Mouse (Mus musculus): ENCODE data around the gene Rnf187. TPM values are rescaled to one million over a fixed set of nuclear protein-coding genes. Genes with fewer than 3 reads are reported as not detected.

Rnf187 gene
- polyA plus RNA-seq, 1 experiment from 2014 or later: 211 TPM

GRCm38 (mm10) chr11:58913776-58914175 lies 24.9 kb downstream of the Rnf187 start:
- ATAC-seq (ENCODE audit: insufficient number of reproducible peaks, insufficient read depth, low FRiP score, low read depth): no peak
- H3K9ac ChIP-seq (replicated peaks; ENCODE audit: low read depth, low read length): no peak overlapping the region
- 92% methylated on average over 1 of the region's 1 CpGs for WGBS
- H3K27me3 ChIP-seq (ENCODE audit: control insufficient read depth, insufficient read depth, low read length): no peaks in the 10 kb centered on the region
- H3K4me2 ChIP-seq (replicated peaks; ENCODE audit: low read depth, low read length): no peak overlapping the region
- H3K4me1 ChIP-seq (ENCODE audit: control insufficient read depth, insufficient read depth, low read length): no peaks in the 10 kb centered on the region
- H3K27ac ChIP-seq (ENCODE audit: low read length): no peak overlapping the region
- H3K9me3 ChIP-seq (ENCODE audit: control insufficient read depth, low read depth, low read length): no peaks in the 10 kb centered on the region
- H3K4me3 ChIP-seq (ENCODE audit: low read depth, low read length): no peak overlapping the region
- H3K36me3 ChIP-seq (ENCODE audit: control insufficient read depth, insufficient read depth, low read length): no peaks in the 10 kb centered on the region

- Histone ChIP-seq H3K9ac (replicated peaks; ENCODE audit: low read depth, low read length) (no peak overlapping the region), H3K9me3 (ENCODE audit: control insufficient read depth, low read depth, low read length) (no peaks in the 10 kb centered on the region), H3K4me2 (replicated peaks; ENCODE audit: low read depth, low read length) (peak overlapping the region; percentile 49; the same call in 1 of the 2 replicates), H3K4me1 (ENCODE audit: control insufficient read depth, insufficient read depth, low read length) (peaks cover 7% of the 10 kb centered on the region; the same call in 1 of the 2 replicates), H3K27ac (ENCODE audit: low read length) (no peak overlapping the region), H3K27me3 (ENCODE audit: control insufficient read depth, insufficient read depth, low read length) (no peaks in the 10 kb centered on the region), H3K36me3 (ENCODE audit: control insufficient read depth, insufficient read depth, low read length) (peaks cover 14% of the 10 kb centered on the region), H3K4me3 (ENCODE audit: low read depth, low read length) (no peak overlapping the region)
- WGBS: 47% methylated on average over 6 of the region's 6 CpGs
- ATAC-seq (ENCODE audit: insufficient number of reproducible peaks, insufficient read depth, low FRiP score, low read depth): no peak
Observed at GRCm38 (mm10) chr11:58904838-58905237, 33.9 kb downstream of the Rnf187 start.

- no peak overlapping the region for H3K27ac ChIP-seq (ENCODE audit: low read length)
- peaks cover 15% of the 10 kb centered on the region for H3K36me3 ChIP-seq (ENCODE audit: control insufficient read depth, insufficient read depth, low read length)
- 2% methylated on average over 8 of the region's 8 CpGs for WGBS
- peaks cover 7% of the 10 kb centered on the region; the same call in 1 of the 2 replicates for H3K4me1 ChIP-seq (ENCODE audit: control insufficient read depth, insufficient read depth, low read length)
- H3K9ac ChIP-seq (replicated peaks; ENCODE audit: low read depth, low read length): peak overlapping the region; percentile 30; the same call in 1 of the 2 replicates
- H3K9me3 ChIP-seq (ENCODE audit: control insufficient read depth, low read depth, low read length): no peaks in the 10 kb centered on the region
- no peaks in the 10 kb centered on the region for H3K27me3 ChIP-seq (ENCODE audit: control insufficient read depth, insufficient read depth, low read length)
- ATAC-seq (ENCODE audit: insufficient number of reproducible peaks, insufficient read depth, low FRiP score, low read depth): peak; percentile 9; the same call in 1 of the 2 replicates
- peak overlapping the region; percentile 49 for H3K4me2 ChIP-seq (replicated peaks; ENCODE audit: low read depth, low read length)
- peak overlapping the region; percentile 78 for H3K4me3 ChIP-seq (ENCODE audit: low read depth, low read length)
Observed at GRCm38 (mm10) chr11:58904410-58904718, 34.4 kb downstream of the Rnf187 start.

- Histone ChIP-seq H3K4me3 (ENCODE audit: low read depth, low read length) (peak within 1 kb of the TSS; percentile 78), H3K27me3 (ENCODE audit: control insufficient read depth, insufficient read depth, low read length) (no peaks in the 10 kb centered on the region), H3K36me3 (ENCODE audit: control insufficient read depth, insufficient read depth, low read length) (peaks cover 19% of the 10 kb centered on the region), H3K4me1 (ENCODE audit: control insufficient read depth, insufficient read depth, low read length) (peaks cover 7% of the 10 kb centered on the region; the same call in 1 of the 2 replicates), H3K27ac (ENCODE audit: low read length) (peak within 1 kb of the TSS; percentile 81), H3K9me3 (ENCODE audit: control insufficient read depth, low read depth, low read length) (no peaks in the 10 kb centered on the region), H3K9ac (replicated peaks; ENCODE audit: low read depth, low read length) (peak within 1 kb of the TSS; percentile 76), H3K4me2 (replicated peaks; ENCODE audit: low read depth, low read length) (peak within 1 kb of the TSS; percentile 72)
- WGBS: under 1% methylated on average over 40 of the region's 40 CpGs
- peak; percentile 97 for ATAC-seq (ENCODE audit: insufficient number of reproducible peaks, insufficient read depth, low FRiP score, low read depth)
Observed at GRCm38 (mm10) chr11:58903511-58904409, 35.0 kb downstream of the Rnf187 start, which contains the start of gene Zfp39. Zfp39 (minus strand) TSS chr11:58904225.

- Histone ChIP-seq H3K9ac (replicated peaks; ENCODE audit: low read depth, low read length) (no peak overlapping the region), H3K27me3 (ENCODE audit: control insufficient read depth, insufficient read depth, low read length) (no peaks in the 10 kb centered on the region), H3K4me3 (ENCODE audit: low read depth, low read length) (no peak overlapping the region), H3K27ac (ENCODE audit: low read length) (no peak overlapping the region), H3K9me3 (ENCODE audit: control insufficient read depth, low read depth, low read length) (no peaks in the 10 kb centered on the region), H3K4me1 (ENCODE audit: control insufficient read depth, insufficient read depth, low read length) (peaks cover 7% of the 10 kb centered on the region; the same call in 1 of the 2 replicates), H3K4me2 (replicated peaks; ENCODE audit: low read depth, low read length) (no peak overlapping the region), H3K36me3 (ENCODE audit: control insufficient read depth, insufficient read depth, low read length) (peaks cover 27% of the 10 kb centered on the region)
- ATAC-seq (ENCODE audit: insufficient number of reproducible peaks, insufficient read depth, low FRiP score, low read depth): no peak
Observed at GRCm38 (mm10) chr11:58901080-58901479, 37.6 kb downstream of the Rnf187 start.

- Histone ChIP-seq H3K9ac (replicated peaks; ENCODE audit: low read depth, low read length) (no peak overlapping the region), H3K4me1 (ENCODE audit: control insufficient read depth, insufficient read depth, low read length) (no peaks in the 10 kb centered on the region), H3K27ac (ENCODE audit: low read length) (no peak overlapping the region), H3K9me3 (ENCODE audit: control insufficient read depth, low read depth, low read length) (no peaks in the 10 kb centered on the region), H3K4me2 (replicated peaks; ENCODE audit: low read depth, low read length) (no peak overlapping the region), H3K4me3 (ENCODE audit: low read depth, low read length) (no peak overlapping the region), H3K27me3 (ENCODE audit: control insufficient read depth, insufficient read depth, low read length) (no peaks in the 10 kb centered on the region), H3K36me3 (ENCODE audit: control insufficient read depth, insufficient read depth, low read length) (peaks cover 40% of the 10 kb centered on the region)
- WGBS: 88% methylated on average over 6 of the region's 6 CpGs
- no peak for ATAC-seq (ENCODE audit: insufficient number of reproducible peaks, insufficient read depth, low FRiP score, low read depth)
Observed at GRCm38 (mm10) chr11:58897485-58897884, 41.2 kb downstream of the Rnf187 start.

- Histone ChIP-seq H3K27ac (ENCODE audit: low read length) (no peak overlapping the region), H3K9ac (replicated peaks; ENCODE audit: low read depth, low read length) (no peak overlapping the region), H3K27me3 (ENCODE audit: control insufficient read depth, insufficient read depth, low read length) (no peaks in the 10 kb centered on the region), H3K4me1 (ENCODE audit: control insufficient read depth, insufficient read depth, low read length) (no peaks in the 10 kb centered on the region), H3K36me3 (ENCODE audit: control insufficient read depth, insufficient read depth, low read length) (peaks cover 47% of the 10 kb centered on the region), H3K4me3 (ENCODE audit: low read depth, low read length) (no peak overlapping the region), H3K4me2 (replicated peaks; ENCODE audit: low read depth, low read length) (no peak overlapping the region), H3K9me3 (ENCODE audit: control insufficient read depth, low read depth, low read length) (no peaks in the 10 kb centered on the region)
- ATAC-seq (ENCODE audit: insufficient number of reproducible peaks, insufficient read depth, low FRiP score, low read depth): no peak
- 68% methylated on average over 6 of the region's 6 CpGs for WGBS
Observed at GRCm38 (mm10) chr11:58894456-58894855, 44.3 kb downstream of the Rnf187 start.

- Histone ChIP-seq H3K4me2 (replicated peaks; ENCODE audit: low read depth, low read length) (no peak overlapping the region), H3K27ac (ENCODE audit: low read length) (no peak overlapping the region), H3K4me3 (ENCODE audit: low read depth, low read length) (no peak overlapping the region), H3K9ac (replicated peaks; ENCODE audit: low read depth, low read length) (no peak overlapping the region), H3K4me1 (ENCODE audit: control insufficient read depth, insufficient read depth, low read length) (no peaks in the 10 kb centered on the region), H3K27me3 (ENCODE audit: control insufficient read depth, insufficient read depth, low read length) (no peaks in the 10 kb centered on the region), H3K9me3 (ENCODE audit: control insufficient read depth, low read depth, low read length) (no peaks in the 10 kb centered on the region), H3K36me3 (ENCODE audit: control insufficient read depth, insufficient read depth, low read length) (peaks cover 37% of the 10 kb centered on the region)
- no peak for ATAC-seq (ENCODE audit: insufficient number of reproducible peaks, insufficient read depth, low FRiP score, low read depth)
- WGBS: 90% methylated on average over 10 of the region's 10 CpGs
Observed at GRCm38 (mm10) chr11:58890511-58890910, 48.2 kb downstream of the Rnf187 start.

Data from stomach, embryonic 14.5 days (tissue).